Mouse (Mus musculus) thymus, adult 2 months (tissue): ENCODE results near the gene Coq8b.

ENCODE experiments used
- CTCF ChIP-seq: fragments of 200-500 bp; IDR thresholded peaks from 2 replicates; pipeline ENCODE4 v1.5.1; 2012; ENCODE audit warnings: mild to moderate bottlenecking, control low read depth, low read length, moderate library complexity, borderline replicate concordance; ENCODE audit not compliant: control insufficient read depth, poor library complexity, insufficient read depth; ENCODE audit errors: extremely low read depth
- POLR2A ChIP-seq: fragments of 200-500 bp; IDR thresholded peaks from 2 replicates; pipeline ENCODE4 v1.6.1; 2012; ENCODE audit warnings: mild to moderate bottlenecking, low read length, control low read depth, moderate library complexity; ENCODE audit not compliant: control insufficient read depth, poor library complexity, insufficient read depth; ENCODE audit errors: extremely low read depth

DNA sequence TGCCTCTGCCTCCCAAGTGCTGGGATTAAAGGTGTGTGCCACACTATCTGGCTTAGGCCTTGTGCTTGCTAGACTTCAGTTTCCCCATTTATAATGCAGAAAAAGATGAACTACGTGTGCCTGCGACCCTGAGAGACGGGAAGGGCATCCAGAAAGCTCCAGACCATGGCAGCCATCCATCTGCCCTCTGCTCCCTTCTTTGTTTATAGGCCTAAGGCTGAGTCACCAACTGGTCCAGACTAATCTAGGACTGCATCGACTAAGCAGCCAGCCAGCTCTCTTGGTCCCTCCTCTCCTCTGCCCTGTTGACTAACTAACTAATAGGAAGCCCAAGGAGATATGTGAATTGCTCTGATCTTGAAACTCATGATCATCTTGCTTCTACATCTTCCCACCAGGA, 63.1 kb downstream of the Coq8b start:
- no peak for TF ChIP-seq CTCF
- TF ChIP-seq POLR2A, result no peak
